Mouse (Mus musculus) brain, embryonic 14.5 days (tissue): ENCODE measurements at regions not wholly inside any gene's neighbourhood (a gene's known extent, or its start where the extent isn't known, plus 50 kb on each side); places are given as distances from the start of the nearest gene placed in this dataset.
A peak's percentile ranks its signal among the peaks of the same experiment; 100 is the strongest.

ENCODE experiments used
- DNase-seq: peaks from one replicate; pipeline ENCODE4 v3.0.0-alpha.2; 2011; ENCODE audit warnings: low read depth
- CTCF ChIP-seq: fragments of 200-500 bp; IDR thresholded peaks from 2 replicates; pipeline ENCODE4 v1.5.1; 2012; ENCODE audit warnings: inconsistent platforms, mild to moderate bottlenecking, moderate library complexity, borderline replicate concordance; ENCODE audit not compliant: insufficient read depth, insufficient read length; ENCODE audit errors: extremely low read depth
- POLR2A ChIP-seq: fragments of 200-500 bp; IDR thresholded peaks from 2 replicates; pipeline ENCODE4 v1.6.1; 2012; ENCODE audit warnings: mild to moderate bottlenecking, inconsistent platforms, borderline replicate concordance; ENCODE audit not compliant: poor library complexity, insufficient read depth, insufficient read length, severe bottlenecking; ENCODE audit errors: extremely low read depth

DNA sequence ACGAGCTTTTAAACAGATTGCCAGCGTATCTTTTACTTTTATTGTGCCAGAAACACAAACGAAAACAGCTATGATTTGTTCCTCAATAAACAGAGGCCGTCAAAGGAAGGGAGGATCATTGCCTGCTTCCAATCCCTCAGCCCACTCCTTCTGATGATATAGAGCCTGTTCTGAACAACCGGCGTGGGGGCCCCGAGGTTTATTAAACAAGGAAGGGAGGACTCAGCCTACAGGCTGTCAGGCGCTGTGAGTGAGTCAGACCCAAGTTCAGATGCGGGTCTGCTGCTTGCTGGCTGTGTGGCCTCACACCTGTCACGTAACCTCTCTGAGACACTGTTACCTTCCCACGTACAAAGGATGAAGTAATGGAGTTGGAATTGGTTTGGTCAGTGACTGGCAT lies 68.1 kb upstream of the Kazn start:
- TF ChIP-seq CTCF (no peak), POLR2A (no peak)
- DNase-seq = no peak

DNA sequence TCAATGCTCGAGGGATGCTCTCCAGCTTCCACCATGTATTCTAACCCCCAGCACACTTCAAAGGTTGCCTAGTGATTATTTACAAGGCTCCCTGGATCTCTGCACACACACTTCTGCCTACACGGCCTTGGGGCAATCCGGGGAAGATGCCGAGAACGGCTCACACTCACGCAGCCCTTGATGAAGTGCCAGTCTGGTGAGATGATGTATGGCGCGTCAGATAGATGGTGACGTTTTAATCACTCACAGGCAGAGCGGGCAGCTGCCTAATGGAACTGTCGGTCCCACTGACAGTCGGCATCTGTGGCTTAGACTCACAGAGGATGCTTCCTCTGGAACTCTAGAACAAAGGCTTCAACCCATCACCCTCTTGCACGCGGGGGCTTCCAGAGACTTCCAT lies 66.9 kb upstream of the Kazn start:
- peak; percentile 53 for DNase-seq
- TF ChIP-seq CTCF (no peak), POLR2A (no peak)

DNA sequence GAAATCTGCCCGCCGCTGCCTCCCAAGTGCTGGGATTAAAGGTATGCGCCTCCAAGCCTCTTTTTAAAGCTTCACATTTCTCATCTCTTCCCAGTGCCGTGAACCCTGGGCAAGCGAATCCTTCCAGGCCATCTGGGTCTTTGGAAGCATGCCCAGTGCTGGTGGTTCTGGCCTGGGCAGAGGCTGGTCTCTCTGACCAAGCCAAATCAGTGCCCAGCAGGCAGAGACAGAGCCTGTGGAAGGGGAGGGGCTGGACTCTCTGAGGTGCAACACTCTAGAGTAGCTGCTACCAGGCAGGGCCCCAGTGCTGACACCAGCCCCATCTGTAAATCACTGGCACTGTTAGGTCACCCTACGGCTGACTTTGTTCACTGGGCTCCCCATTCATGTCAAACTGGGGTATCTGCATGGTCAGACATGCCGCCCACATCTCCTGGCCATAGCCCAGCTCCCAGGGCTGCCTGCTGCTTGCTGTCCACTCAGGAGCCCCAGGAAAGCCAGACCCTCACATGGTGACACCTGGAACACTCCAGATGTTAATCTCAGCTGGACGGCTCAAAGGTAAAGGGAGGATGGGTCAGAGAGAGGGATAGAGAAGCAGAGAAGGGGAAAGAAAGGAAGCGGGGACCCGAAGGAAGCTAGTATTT lies 64.3 kb upstream of the Kazn start:
- peak; percentile 59 for DNase-seq
- TF ChIP-seq CTCF (no peak), POLR2A (no peak)

DNA sequence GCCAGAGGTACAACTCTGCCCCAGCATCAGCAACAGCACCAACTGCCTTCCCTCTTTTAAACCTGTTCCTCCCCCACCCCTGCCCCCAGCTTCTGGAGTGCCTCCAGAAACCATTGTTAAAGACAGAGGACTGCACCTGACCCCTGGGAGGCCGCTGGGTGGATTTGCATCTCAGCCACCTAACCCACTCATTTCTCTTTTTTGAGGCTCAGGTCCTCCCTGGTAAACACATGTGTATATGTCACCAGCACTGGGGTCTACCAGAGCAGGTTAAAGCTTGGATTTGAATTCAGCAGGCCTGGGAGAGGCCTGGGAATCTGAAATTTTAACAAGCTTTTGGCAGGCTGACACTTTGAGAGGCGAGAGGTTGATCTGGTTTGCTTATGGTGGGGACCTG lies 63.5 kb upstream of the Kazn start:
- DNase-seq = peak; percentile 49
- no peak for TF ChIP-seq CTCF

DNA sequence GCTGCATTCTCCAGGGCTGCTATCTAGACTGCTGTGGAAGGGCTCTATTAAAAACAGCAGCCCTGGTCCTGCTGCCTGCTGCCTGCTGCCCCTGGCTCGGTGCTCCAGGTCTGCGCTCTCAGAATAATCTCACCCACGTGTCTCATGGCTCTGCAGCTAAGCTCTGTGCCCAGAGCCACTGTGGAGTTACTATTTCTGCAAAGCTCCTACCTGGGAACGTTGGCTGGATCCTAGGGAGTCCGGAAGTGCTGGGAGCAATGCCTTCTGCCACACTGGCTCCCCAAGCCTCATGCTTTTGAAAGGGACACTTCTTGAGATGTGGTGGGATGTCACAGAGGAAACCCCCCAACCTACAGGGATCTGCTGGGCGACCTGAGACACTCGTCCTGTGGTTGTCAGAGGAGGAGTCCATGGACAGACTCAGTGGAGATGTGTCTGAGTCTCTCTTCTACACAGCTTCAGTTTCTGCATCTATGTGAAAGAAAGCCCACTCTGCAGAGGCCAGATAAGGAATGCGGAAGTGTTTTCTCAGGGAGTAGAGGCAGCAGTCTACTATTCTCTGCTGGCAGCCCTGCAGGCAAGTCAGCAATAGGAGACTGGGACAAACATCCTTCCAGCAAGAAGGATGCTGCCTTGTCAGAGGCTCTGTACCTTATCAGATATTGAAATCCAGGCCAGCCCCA lies 63.0 kb upstream of the Kazn start:
- TF ChIP-seq POLR2A = no peak
- no peak for TF ChIP-seq CTCF
- DNase-seq = peak; percentile 44

DNA sequence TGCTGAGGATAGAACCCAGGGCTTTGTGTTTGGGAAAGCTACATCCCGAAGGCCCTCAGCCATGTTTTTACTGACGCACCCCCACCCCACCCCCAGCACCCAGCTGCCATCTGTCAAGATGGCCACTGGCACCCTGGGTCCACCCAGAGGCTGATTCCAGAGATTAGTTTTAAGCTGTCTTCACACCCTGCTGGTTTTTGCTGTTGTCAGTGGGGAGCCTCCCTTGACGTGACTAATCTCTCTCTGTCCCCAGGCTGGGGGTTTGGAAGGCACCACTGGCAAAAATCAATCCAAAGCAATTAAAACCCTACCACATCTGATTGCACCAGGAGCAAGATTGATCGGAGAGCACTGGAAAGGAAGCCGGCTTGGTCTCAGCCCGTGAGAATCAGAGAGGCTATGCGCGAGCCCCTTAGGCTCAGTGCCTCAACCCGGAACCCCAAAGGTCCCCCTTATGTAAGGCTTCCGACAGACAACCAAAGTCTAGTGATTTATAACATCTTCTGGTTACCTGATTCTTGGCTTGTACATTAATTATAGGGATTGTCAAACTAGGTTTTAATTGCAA lies 59.7 kb upstream of the Kazn start:
- no peak for TF ChIP-seq POLR2A
- no peak for TF ChIP-seq CTCF
- peak; percentile 38 for DNase-seq

DNA sequence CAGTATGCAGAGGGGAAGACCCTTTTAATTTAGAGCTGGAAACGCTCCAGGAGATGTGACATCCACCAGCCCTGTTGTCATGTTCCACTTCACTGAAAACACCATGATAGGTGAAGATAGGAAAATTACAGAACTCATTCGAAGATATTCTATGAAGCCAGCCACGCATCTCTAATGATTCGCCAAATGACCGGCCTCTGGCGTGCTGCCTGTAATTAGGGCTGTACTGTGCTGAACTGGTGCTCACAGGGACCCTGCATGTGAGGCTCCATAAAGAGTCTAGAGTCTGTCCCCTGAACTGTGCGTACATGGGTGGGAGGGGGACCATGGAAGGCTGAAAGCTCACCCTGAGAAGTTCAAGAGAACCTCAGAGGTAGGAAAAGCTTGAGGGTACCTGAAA lies 53.6 kb upstream of the Kazn start:
- TF ChIP-seq CTCF = no peak
- no peak for TF ChIP-seq POLR2A
- DNase-seq = peak; percentile 83

DNA sequence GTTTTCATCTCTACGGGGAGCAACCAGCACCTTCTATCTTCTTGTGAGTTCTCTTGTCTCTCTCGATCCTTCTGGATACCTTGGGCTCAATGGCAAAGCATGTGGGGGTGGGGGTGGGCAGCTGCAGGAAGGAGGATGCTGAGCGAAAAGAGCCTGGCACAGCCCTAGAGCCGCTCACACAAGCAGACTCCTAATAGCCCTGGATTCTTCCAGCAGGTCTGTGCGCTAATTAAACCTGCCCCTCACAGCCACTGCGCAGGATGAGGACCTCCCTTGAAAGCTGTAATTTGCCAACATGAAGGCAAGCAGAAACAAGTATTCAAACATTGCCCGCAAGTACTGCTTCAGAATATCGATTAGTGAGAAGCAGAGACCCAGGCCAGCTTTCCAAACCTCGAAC lies 53.1 kb upstream of the Kazn start:
- peak; percentile 93 for DNase-seq
- TF ChIP-seq POLR2A (no peak), CTCF (no peak)

DNA sequence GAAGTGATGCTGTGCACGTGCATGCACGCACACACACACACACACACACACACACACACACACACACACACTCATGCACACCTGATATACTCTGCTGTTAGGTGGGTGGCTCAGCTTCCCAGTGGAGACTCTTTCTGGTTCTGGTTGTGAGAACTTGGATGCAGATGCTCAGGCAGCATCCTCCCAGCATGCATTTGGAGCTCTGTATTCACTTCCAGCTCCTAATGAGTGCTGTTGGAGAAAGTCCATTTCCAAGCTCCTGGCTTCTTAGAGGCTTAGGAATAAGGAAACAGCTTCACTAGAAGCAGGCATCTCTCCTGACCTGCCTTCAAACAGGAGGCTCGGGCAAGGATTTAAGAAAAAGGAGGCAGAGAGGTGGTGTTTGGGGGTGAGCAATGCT lies 52.2 kb upstream of the Kazn start:
- no peak for TF ChIP-seq POLR2A
- TF ChIP-seq CTCF = no peak

More for the DNA sequence above, 52.2 kb upstream of the Kazn start:
- peak; percentile 56 for DNase-seq
